Mouse (Mus musculus) kidney, adult 2 months (tissue): ENCODE data around the gene 9530003J23Rik. TPM values are rescaled to one million over a fixed set of nuclear protein-coding genes. Genes with fewer than 3 reads are reported as not detected.
"Not testable (repeated sequence)": the region's sequence is repeated elsewhere in the genome, so short reads cannot be mapped to it uniquely, and the experiment has no call there.

Experiments
- DNase-seq: peaks from one replicate; pipeline ENCODE4 v3.0.0; 2021
- H3K27ac ChIP-seq: fragments of 200-500 bp; 2 replicates; pipeline ENCODE4 v1.5.1; 2012; ENCODE audit warnings: low read depth, low read length, control low read depth, inconsistent platforms; ENCODE audit not compliant: insufficient read depth
- H3K27me3 ChIP-seq: fragments of 200-500 bp; replicated peaks from 2 replicates; pipeline ENCODE4 v1.6.1; 2012; ENCODE audit warnings: mild to moderate bottlenecking, moderate library complexity, low read length, inconsistent platforms; ENCODE audit not compliant: control insufficient read depth, insufficient read depth
- H3K36me3 ChIP-seq: fragments of 200-500 bp; 2 replicates; pipeline ENCODE4 v1.6.1; 2012; ENCODE audit warnings: mild to moderate bottlenecking, moderate library complexity, low read length, inconsistent platforms; ENCODE audit not compliant: control insufficient read depth, insufficient read depth
- H3K4me1 ChIP-seq: fragments of 200-500 bp; 2 replicates; pipeline ENCODE4 v1.6.1; 2011; ENCODE audit warnings: low read length; ENCODE audit not compliant: control insufficient read depth, insufficient read depth
- H3K4me3 ChIP-seq: fragments of 200-500 bp; 2 replicates; pipeline ENCODE4 v1.5.1; 2011; ENCODE audit warnings: mild to moderate bottlenecking, low read depth, low read length, control low read depth; ENCODE audit not compliant: insufficient read depth
- CTCF ChIP-seq: fragments of 200-500 bp; conservative IDR thresholded peaks from 2 replicates; pipeline ENCODE4 v1.5.1; 2011; ENCODE audit warnings: low read depth, mild to moderate bottlenecking, control low read depth, low read length, moderate library complexity, mixed read lengths; ENCODE audit not compliant: insufficient read depth, insufficient read length
- POLR2A ChIP-seq: fragments of 200-500 bp; IDR thresholded peaks from one replicate; pipeline ENCODE4 v1.6.1; 2011; ENCODE audit warnings: low read depth, low read length, control low read depth
- WGBS: fragments of 180-500 bp; shearing (Covaris S2); methylation state at CpG from one replicate; pipeline ENCODE4 v1.1.7; 2018; 5-methylcytosine and 5-hydroxymethylcytosine counted together
- polyA plus RNA-seq: library from polyadenylated mRNA; depleted of rRNA; stranded (reverse); fragments of >200 nt; gene quantifications from 2 replicates; pipeline ENCODE4 v1.2.3, GENCODE M21; 2012; rRNA removed

The 9530003J23Rik gene
- polyA plus RNA-seq, result not detected in 2 replicates

GRCm38 (mm10) chr10:117238603-117239002, at the start of gene 9530003J23Rik:
TSS of gene 9530003J23Rik (minus strand) at chr10:117238703.
- peaks cover 6% of the 10 kb centered on the region; the same call in 1 of the 2 replicates for H3K4me1 ChIP-seq
- 89% methylated on average over 12 of the region's 12 CpGs for WGBS
- no peak within 1 kb of the TSS for H3K4me3 ChIP-seq
- H3K27me3 ChIP-seq, result no peaks in the 10 kb centered on the region
- H3K27ac ChIP-seq, result no peak within 1 kb of the TSS
- no peak for DNase-seq
- no peak for TF ChIP-seq POLR2A
- H3K36me3 ChIP-seq, result no peaks in the 10 kb centered on the region

GRCm38 (mm10) chr10:117287226-117287850, 48.8 kb upstream of the 9530003J23Rik start:
- Histone ChIP-seq H3K4me1 (no peaks in the 10 kb centered on the region), H3K27ac (no peak overlapping the region), H3K27me3 (no peaks in the 10 kb centered on the region), H3K4me3 (no peak overlapping the region), H3K36me3 (no peaks in the 10 kb centered on the region)
- WGBS, result 78% methylated on average over 3 of the region's 3 CpGs
- no peak for DNase-seq
- TF ChIP-seq POLR2A, result no peak
- no peak for TF ChIP-seq CTCF

GRCm38 (mm10) chr10:117286366-117286970, 48.0 kb upstream of the 9530003J23Rik start:
- H3K4me1 ChIP-seq, result no peaks in the 10 kb centered on the region
- DNase-seq, result no peak
- H3K27me3 ChIP-seq, result no peaks in the 10 kb centered on the region
- no peak for TF ChIP-seq POLR2A
- TF ChIP-seq CTCF, result no peak
- H3K4me3 ChIP-seq, result no peak overlapping the region
- no peak overlapping the region for H3K27ac ChIP-seq
- 94% methylated on average over 6 of the region's 6 CpGs for WGBS
- H3K36me3 ChIP-seq, result no peaks in the 10 kb centered on the region

GRCm38 (mm10) chr10:117285584-117285983, 47.1 kb upstream of the 9530003J23Rik start:
- 64% methylated on average over 3 of the region's 7 CpGs for WGBS
- not testable (repeated sequence) for H3K27me3 ChIP-seq, H3K4me1 ChIP-seq, H3K36me3 ChIP-seq, DNase-seq, H3K27ac ChIP-seq, H3K4me3 ChIP-seq

GRCm38 (mm10) chr10:117284578-117285520, 46.3 kb upstream of the 9530003J23Rik start:
- no peak for TF ChIP-seq POLR2A
- no peak for TF ChIP-seq CTCF
- Histone ChIP-seq H3K4me3 (no peak overlapping the region), H3K36me3 (no peaks in the 10 kb centered on the region), H3K27ac (no peak overlapping the region), H3K27me3 (no peaks in the 10 kb centered on the region), H3K4me1 (no peaks in the 10 kb centered on the region)
- 87% methylated on average over 10 of the region's 10 CpGs for WGBS
- no peak for DNase-seq

GRCm38 (mm10) chr10:117283871-117284577, 45.5 kb upstream of the 9530003J23Rik start:
- no peak for DNase-seq
- Histone ChIP-seq H3K27me3 (no peaks in the 10 kb centered on the region), H3K4me1 (no peaks in the 10 kb centered on the region), H3K4me3 (no peak overlapping the region), H3K36me3 (no peaks in the 10 kb centered on the region), H3K27ac (no peak overlapping the region)
- WGBS, result 83% methylated on average over 7 of the region's 7 CpGs
- TF ChIP-seq CTCF (no peak), POLR2A (no peak)

- not testable (repeated sequence) for H3K36me3 ChIP-seq, H3K4me1 ChIP-seq, H3K27ac ChIP-seq, DNase-seq, H3K4me3 ChIP-seq, H3K27me3 ChIP-seq
- 82% methylated on average over 4 of the region's 4 CpGs for WGBS
Measured at GRCm38 (mm10) chr10:117283196-117283595, 44.7 kb upstream of the 9530003J23Rik start.
